Mouse (Mus musculus) limb, embryonic 12.5 days (tissue): Measurements from ENCODE around the gene Fam241b. TPM values are rescaled to one million over a fixed set of nuclear protein-coding genes. Genes with fewer than 3 reads are reported as not detected.
A peak's percentile ranks its signal among the peaks of the same experiment; 100 is the strongest.

Source experiments
- ATAC-seq: fragments of 200-750 bp; cut with Nextera tagmentation; 2 replicates; pipeline ENCODE4 v1.8.0; 2017; ENCODE audit warnings: low read depth, moderate TSS enrichment; ENCODE audit not compliant: insufficient number of reproducible peaks, insufficient read depth, low FRiP score, low TSS enrichment
- H3K27ac ChIP-seq: fragments of 300-500 bp; sonication (generic); 2 replicates; pipeline ENCODE4 v1.5.1; 2016; ENCODE audit warnings: mild to moderate bottlenecking, moderate library complexity
- H3K27me3 ChIP-seq: fragments of 300-500 bp; sonication (generic); 2 replicates; pipeline ENCODE4 v1.6.1; 2016; ENCODE audit warnings: mild to moderate bottlenecking, moderate library complexity
- H3K36me3 ChIP-seq: fragments of 300-500 bp; sonication (generic); 2 replicates; pipeline ENCODE4 v1.6.1; 2016; ENCODE audit warnings: mild to moderate bottlenecking, moderate library complexity
- H3K4me1 ChIP-seq: fragments of 300-500 bp; sonication (generic); replicated peaks from 2 replicates; pipeline ENCODE4 v1.6.1; 2016
- H3K4me2 ChIP-seq: fragments of 300-500 bp; sonication (generic); 2 replicates; pipeline ENCODE4 v1.6.1; 2016; ENCODE audit warnings: mild to moderate bottlenecking, moderate library complexity
- H3K4me3 ChIP-seq: fragments of 300-500 bp; sonication (generic); replicated peaks from 2 replicates; pipeline ENCODE4 v1.5.1; 2016; ENCODE audit warnings: mild to moderate bottlenecking
- H3K9ac ChIP-seq: fragments of 300-500 bp; sonication (generic); replicated peaks from 2 replicates; pipeline ENCODE4 v1.6.1; 2016; ENCODE audit warnings: mild to moderate bottlenecking, moderate library complexity
- H3K9me3 ChIP-seq: fragments of 300-500 bp; sonication (generic); 2 replicates; pipeline ENCODE4 v1.6.1; 2016; ENCODE audit warnings: mild to moderate bottlenecking, moderate library complexity
- WGBS: fragments of 180-500 bp; shearing (Covaris S2); methylation state at CpG from one replicate; pipeline ENCODE4 v1.1.7; 2016; 5-methylcytosine and 5-hydroxymethylcytosine counted together
- polyA plus RNA-seq: library from polyadenylated mRNA; unstranded; fragments of >200 nt; fragmentation: Nextera tagmentation; extraction: Ambion mirVana; gene quantifications from 2 replicates; pipeline ENCODE4 v1.2.1, GENCODE M21; 2016

Gene Fam241b
- polyA plus RNA-seq, 1 experiment from 2014 or later, result 18.7 TPM

DNA sequence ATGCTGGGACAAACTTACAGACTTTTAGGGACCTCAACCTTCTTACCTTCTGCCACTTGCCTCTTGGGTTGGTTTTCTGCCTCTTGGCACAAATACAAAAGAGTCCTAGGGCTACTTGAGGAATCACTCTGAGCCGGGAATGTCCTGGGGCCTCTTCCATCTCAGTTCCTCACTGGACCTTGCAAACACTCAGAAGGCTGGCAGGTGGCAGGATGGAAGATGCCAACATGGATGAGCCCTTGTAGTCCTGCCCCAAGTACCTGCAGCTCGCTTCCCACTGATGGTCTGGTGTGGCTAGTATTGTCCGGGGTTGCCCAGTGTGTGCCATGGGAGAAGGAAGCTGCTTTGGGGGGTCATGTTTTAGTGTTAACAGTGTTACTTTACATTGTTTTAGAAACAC lies 73.8 kb downstream of the Fam241b start:
- Histone ChIP-seq H3K9ac (no peak overlapping the region), H3K9me3 (no peaks in the 10 kb centered on the region), H3K27ac (no peak overlapping the region), H3K4me1 (peaks cover 13% of the 10 kb centered on the region), H3K4me3 (no peak overlapping the region), H3K27me3 (no peaks in the 10 kb centered on the region), H3K36me3 (no peaks in the 10 kb centered on the region), H3K4me2 (no peak overlapping the region)
- 92% methylated on average over 3 of the region's 3 CpGs for WGBS
- no peak for ATAC-seq

DNA sequence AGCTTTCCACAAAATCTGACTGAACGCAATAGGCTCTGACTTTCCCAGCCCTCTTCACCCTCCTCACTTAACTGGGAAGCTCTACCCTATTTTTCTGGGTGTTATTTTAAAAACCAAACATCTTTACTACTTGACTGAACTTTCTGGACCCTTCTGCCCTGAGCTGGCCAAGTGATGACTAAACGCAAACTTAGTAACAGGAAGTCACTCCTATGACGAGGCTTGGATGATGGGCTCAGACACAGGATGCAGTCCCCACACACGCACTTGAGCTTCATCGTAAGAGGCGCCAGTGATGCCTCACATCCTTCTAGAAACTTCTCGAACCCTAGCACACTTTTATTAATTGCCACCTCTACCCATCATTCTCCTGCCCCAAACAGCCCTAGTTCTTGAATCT lies 74.3 kb downstream of the Fam241b start:
- Histone ChIP-seq H3K27ac (no peak overlapping the region), H3K4me1 (peaks cover 13% of the 10 kb centered on the region), H3K27me3 (no peaks in the 10 kb centered on the region), H3K9ac (no peak overlapping the region), H3K36me3 (no peaks in the 10 kb centered on the region), H3K9me3 (no peaks in the 10 kb centered on the region), H3K4me3 (no peak overlapping the region), H3K4me2 (no peak overlapping the region)
- 78% methylated on average over 7 of the region's 7 CpGs for WGBS
- ATAC-seq, result no peak

DNA sequence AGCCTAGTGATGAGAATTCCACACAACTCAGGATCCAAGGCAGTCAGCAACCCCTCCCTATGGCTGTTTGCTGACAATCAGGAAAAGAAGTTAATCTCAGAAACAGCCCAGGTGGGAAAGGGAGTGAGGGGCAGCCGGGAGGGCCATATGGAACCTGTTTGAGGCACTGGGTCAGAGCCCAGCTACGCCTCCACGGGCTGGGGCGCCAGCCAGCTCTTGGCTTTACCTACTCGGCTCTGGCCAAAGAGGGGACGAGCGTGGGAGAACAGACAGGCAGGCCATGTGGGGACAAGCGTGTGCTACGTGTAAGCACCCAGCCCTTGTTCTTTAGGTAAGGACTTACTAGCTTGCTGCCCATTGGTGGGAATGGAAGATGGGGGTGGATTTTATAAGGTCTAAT lies 75.2 kb downstream of the Fam241b start:
- H3K4me1 ChIP-seq, result peaks cover 13% of the 10 kb centered on the region
- peak overlapping the region; percentile 12; the same call in 1 of the 2 replicates for H3K27ac ChIP-seq
- H3K27me3 ChIP-seq, result no peaks in the 10 kb centered on the region
- H3K9me3 ChIP-seq, result no peaks in the 10 kb centered on the region
- 59% methylated on average over 9 of the region's 9 CpGs for WGBS
- H3K36me3 ChIP-seq, result no peaks in the 10 kb centered on the region
- H3K4me3 ChIP-seq, result no peak overlapping the region
- ATAC-seq, result 0 out of 2 replicates have a peak, but pooled peaks have one; percentile 26
- H3K4me2 ChIP-seq, result no peak overlapping the region
- H3K9ac ChIP-seq, result no peak overlapping the region

DNA sequence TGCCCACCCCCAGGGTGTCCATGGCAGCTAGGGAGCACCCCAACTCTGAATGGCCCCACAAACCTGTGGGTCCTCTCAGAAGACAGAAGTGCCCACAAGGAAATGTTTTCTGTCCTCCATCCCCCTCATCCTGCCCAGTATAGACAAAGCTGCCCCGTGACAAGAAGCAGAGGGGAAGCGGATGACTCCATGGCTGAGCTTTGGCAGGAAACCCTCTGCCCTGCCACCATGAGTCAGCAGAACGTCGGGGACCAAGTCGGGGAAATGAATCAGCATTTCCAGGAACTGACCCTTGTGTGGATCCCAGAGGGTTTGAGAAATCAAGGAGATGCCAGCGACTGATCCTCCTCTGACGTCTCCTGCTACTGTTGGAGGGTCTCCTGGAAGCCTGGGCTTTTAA lies 77.5 kb downstream of the Fam241b start:
- H3K27me3 ChIP-seq, result no peaks in the 10 kb centered on the region
- H3K27ac ChIP-seq, result no peak overlapping the region
- ATAC-seq, result no peak
- no peak overlapping the region for H3K9ac ChIP-seq
- no peaks in the 10 kb centered on the region for H3K9me3 ChIP-seq
- 66% methylated on average over 7 of the region's 7 CpGs for WGBS
- H3K4me2 ChIP-seq, result no peak overlapping the region
- H3K4me1 ChIP-seq, result peaks cover 18% of the 10 kb centered on the region
- no peak overlapping the region for H3K4me3 ChIP-seq
- H3K36me3 ChIP-seq, result no peaks in the 10 kb centered on the region

DNA sequence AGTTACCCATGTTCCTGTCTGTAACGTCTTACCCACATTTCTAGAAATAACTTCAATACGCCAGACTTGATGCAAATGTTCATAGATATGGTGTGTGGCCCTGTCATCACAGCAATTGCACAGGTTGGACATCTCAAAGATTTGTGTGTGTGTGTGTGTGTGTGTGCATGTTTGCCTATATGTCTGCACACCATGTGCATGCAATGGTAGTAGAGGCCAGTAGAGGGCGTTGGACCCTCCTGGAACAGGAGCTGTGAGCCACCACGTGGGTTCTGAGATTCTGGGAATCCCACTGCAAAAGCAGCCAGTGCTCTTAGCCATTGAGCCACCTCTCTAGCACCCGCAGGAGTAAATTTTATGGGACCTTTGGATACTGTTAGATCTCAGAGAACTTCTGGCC lies 80.9 kb downstream of the Fam241b start:
- H3K27me3 ChIP-seq, result no peaks in the 10 kb centered on the region
- no peaks in the 10 kb centered on the region for H3K9me3 ChIP-seq
- no peak overlapping the region for H3K4me3 ChIP-seq
- no peak overlapping the region for H3K9ac ChIP-seq
- H3K4me1 ChIP-seq, result peaks cover 28% of the 10 kb centered on the region
- no peak for ATAC-seq
- 62% methylated on average over 5 of the region's 5 CpGs for WGBS
- no peak overlapping the region for H3K4me2 ChIP-seq
- H3K27ac ChIP-seq, result no peak overlapping the region
- no peaks in the 10 kb centered on the region for H3K36me3 ChIP-seq

DNA sequence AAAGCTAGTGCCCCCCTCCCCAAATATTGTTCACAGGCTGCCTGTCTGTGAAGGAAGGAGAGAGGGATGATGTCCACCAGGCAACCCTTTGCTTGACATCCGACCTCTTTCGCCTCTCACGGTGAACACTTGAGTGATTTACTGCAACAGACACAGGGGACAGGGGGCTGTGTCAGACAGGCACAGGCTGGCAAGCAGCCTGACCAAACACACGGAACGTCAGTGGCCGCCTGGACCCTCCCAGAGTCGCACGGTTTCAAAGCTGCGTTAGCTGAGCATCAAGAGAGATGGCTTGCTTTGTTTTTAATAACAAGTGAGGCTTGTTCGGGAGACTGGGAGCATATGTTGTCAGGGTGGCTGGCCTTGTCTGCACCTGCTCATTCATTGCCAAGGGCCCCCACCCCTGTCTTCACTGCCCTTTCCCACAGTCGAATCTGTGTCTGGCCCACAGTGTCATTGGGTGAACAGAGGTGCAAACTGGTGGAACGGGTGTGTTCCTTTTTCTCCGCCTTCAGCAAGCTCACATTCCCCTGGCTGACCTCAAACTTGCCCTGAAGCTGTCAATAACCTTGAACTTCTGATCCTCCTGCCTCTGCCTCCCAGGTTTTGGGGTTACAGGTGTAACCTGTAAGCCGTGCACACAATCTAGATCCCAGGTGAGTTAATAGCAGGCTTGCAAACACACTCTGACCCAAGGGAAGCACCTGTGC lies 82.6 kb downstream of the Fam241b start:
- Histone ChIP-seq H3K27me3 (no peaks in the 10 kb centered on the region), H3K9ac (no peak overlapping the region), H3K4me1 (peaks cover 23% of the 10 kb centered on the region), H3K9me3 (no peaks in the 10 kb centered on the region), H3K4me3 (no peak overlapping the region), H3K4me2 (peak overlapping the region; percentile 15; the same call in 1 of the 2 replicates), H3K27ac (peak overlapping the region; percentile 68; the same call in 1 of the 2 replicates), H3K36me3 (no peaks in the 10 kb centered on the region)
- 27% methylated on average over 14 of the region's 14 CpGs for WGBS
- no peak for ATAC-seq

DNA sequence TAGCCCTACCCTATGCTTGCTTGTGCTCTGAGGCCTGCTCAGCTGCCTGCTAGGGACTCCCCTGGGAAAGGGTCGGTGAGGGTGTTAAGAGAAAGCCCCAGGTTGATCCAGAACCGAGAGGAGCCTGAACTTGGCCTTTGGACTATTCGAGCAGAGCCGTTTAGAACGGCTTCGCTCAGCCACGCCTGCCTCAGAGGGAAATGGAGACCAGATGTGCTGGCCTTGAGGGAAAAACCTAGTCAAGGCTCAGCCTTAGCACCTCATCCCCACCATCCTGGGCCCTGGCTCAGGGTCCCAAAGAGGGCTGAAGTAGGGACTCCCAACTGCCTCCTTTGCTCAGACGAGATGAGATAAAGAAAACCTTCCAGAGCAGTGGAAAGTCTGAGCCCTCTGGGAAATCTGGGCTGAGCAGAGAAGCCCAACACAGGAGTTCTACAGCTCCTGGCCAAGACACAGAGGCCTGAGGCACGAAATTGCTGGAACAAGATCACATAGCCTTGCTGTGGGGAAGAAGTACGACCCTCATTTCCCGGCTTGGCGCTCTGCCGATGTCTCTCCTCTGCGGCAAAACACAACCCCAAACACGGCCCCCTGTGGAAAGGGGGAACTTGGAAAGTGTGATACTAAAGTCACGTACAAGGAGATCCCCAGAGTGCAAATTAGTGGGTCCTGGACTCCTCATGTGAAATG lies 83.4 kb downstream of the Fam241b start:
- no peak for ATAC-seq

DNA sequence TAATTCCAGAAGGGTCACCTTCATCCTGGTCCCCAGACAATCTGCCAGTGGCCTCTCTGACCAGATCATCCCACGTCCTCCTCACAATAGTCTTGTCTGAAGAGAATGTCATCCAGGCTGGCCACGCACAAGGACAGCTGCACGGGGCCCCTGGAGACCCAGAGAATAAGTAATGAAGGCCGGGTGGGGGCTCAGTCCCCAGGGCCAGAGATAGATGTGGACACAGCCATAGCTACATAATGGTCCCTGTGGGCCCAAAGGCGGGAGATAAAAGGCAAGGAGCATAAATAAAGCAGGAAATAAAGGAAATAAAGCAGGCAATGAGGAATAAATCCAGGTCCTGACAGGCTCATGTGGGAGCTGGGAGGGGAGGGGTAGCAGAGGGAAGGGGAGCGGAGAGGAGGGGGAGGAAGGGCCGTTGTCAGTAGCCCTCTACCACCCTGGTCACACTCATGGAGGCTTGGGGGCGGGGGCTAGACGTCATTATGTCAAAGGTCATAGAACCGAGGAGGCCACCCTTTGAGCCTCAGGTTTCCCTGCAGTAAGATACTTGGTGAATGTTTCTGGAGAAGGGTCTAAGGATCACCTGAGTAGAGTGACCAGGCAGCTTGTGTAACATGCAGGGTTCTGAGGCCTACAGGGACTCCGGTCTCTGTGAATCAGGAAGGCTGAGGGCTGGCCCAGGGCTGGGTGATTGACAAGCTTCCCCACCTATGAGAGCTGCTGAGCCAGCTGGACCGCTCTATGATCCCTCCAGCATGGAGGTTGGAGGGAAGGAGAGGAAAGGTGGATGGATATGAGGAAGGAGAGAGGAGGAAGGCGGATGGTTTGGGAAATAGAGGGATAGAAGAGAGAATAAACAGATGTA lies 85.0 kb downstream of the Fam241b start:
- Histone ChIP-seq H3K4me2 (no peak overlapping the region), H3K27me3 (no peaks in the 10 kb centered on the region), H3K27ac (no peak overlapping the region), H3K9ac (no peak overlapping the region), H3K4me3 (no peak overlapping the region), H3K36me3 (no peaks in the 10 kb centered on the region), H3K9me3 (no peaks in the 10 kb centered on the region), H3K4me1 (peaks cover 23% of the 10 kb centered on the region)
- ATAC-seq, result no peak
- WGBS, result 60% methylated on average over 13 of the region's 13 CpGs

More for the DNA sequence above, 83.4 kb downstream of the Fam241b start:
- H3K4me2 ChIP-seq, result peak overlapping the region; percentile 26
- 23% methylated on average over 16 of the region's 16 CpGs for WGBS
- peak overlapping the region; percentile 68 for H3K27ac ChIP-seq
- no peaks in the 10 kb centered on the region for H3K9me3 ChIP-seq
- H3K36me3 ChIP-seq, result no peaks in the 10 kb centered on the region
- no peak overlapping the region for H3K4me3 ChIP-seq
- H3K27me3 ChIP-seq, result no peaks in the 10 kb centered on the region
- H3K4me1 ChIP-seq, result peaks cover 23% of the 10 kb centered on the region
- no peak overlapping the region for H3K9ac ChIP-seq

Other genes with a start within 250 kb of the Fam241b start
- gene Col13a1, start 164.8 kb downstream of the Fam241b start, polyA plus RNA-seq, result 3.0 and 3.9 TPM in 2 replicates
- not detected in 2 replicates for gene Neurog3, start 10.8 kb downstream of the Fam241b start, polyA plus RNA-seq
- gene Tspan15, start 87.3 kb upstream of the Fam241b start, polyA plus RNA-seq, result 19.3 and 20.4 TPM in 2 replicates
- gene Tacr2, start 108.5 kb upstream of the Fam241b start, polyA plus RNA-seq, result not detected in 2 replicates
- gene Hk1, start 236.0 kb upstream of the Fam241b start, polyA plus RNA-seq, result 38.0 and 38.5 TPM in 2 replicates